Mouse (Mus musculus) ES-Bruce4 (cell line): ENCODE results near the gene Rnf169. TPM values are rescaled to one million over a fixed set of nuclear protein-coding genes. Genes with fewer than 3 reads are reported as not detected.
"Not testable (repeated sequence)": the region's sequence is repeated elsewhere in the genome, so short reads cannot be mapped to it uniquely, and the experiment has no call there.

ENCODE experiments used
- H3K27ac ChIP-seq: 2 replicates; pipeline ENCODE4 v1.5.1; 2012; ENCODE audit warnings: low read length, inconsistent platforms; ENCODE audit not compliant: insufficient read depth
- H3K27me3 ChIP-seq: 2 replicates; pipeline ENCODE4 v1.6.1; 2012; ENCODE audit warnings: mild to moderate bottlenecking, low read length, inconsistent platforms; ENCODE audit not compliant: control insufficient read depth, poor library complexity, insufficient read depth, severe bottlenecking
- H3K36me3 ChIP-seq: 2 replicates; pipeline ENCODE4 v1.6.1; 2012; ENCODE audit warnings: inconsistent platforms, mild to moderate bottlenecking, low read length, moderate library complexity; ENCODE audit not compliant: control insufficient read depth, poor library complexity, insufficient read depth, severe bottlenecking
- H3K4me1 ChIP-seq: one replicate; pipeline ENCODE4 v1.8.1; 2011; ENCODE audit warnings: low read length; ENCODE audit not compliant: control insufficient read depth, insufficient read depth
- H3K4me3 ChIP-seq: 2 replicates; pipeline ENCODE4 v1.5.1; 2011; ENCODE audit warnings: low read depth, mild to moderate bottlenecking, low read length
- H3K9ac ChIP-seq: 2 replicates; pipeline ENCODE4 v1.6.1; 2012; ENCODE audit warnings: low read depth, mild to moderate bottlenecking, inconsistent platforms; ENCODE audit not compliant: poor library complexity, severe bottlenecking
- H3K9me3 ChIP-seq: replicated peaks from 2 replicates; pipeline ENCODE4 v1.6.1; 2012; ENCODE audit warnings: mild to moderate bottlenecking, low read length, inconsistent platforms; ENCODE audit not compliant: control insufficient read depth, poor library complexity, insufficient read depth, severe bottlenecking
- CTCF ChIP-seq: IDR thresholded peaks from one replicate; pipeline ENCODE4 v1.8.1; 2011; ENCODE audit warnings: low read depth, low read length
- EP300 ChIP-seq: IDR thresholded peaks from 2 replicates; pipeline ENCODE4 v1.6.1; 2011; ENCODE audit warnings: low read depth, low read length; ENCODE audit not compliant: insufficient read depth
- POLR2A ChIP-seq: IDR thresholded peaks from one replicate; pipeline ENCODE4 v1.8.1; 2011; ENCODE audit warnings: low read length; ENCODE audit not compliant: insufficient read depth
- polyA plus RNA-seq: library from polyadenylated mRNA; stranded (reverse); fragments of >200 nt; gene quantifications from 2 replicates; pipeline ENCODE4 v1.2.4, GENCODE M21; 2011; ENCODE audit warnings: low read depth; ENCODE audit not compliant: missing spikeins, insufficient read depth, insufficient read length

Gene Rnf169
- polyA plus RNA-seq, 1 experiment, result 56.4 TPM

DNA sequence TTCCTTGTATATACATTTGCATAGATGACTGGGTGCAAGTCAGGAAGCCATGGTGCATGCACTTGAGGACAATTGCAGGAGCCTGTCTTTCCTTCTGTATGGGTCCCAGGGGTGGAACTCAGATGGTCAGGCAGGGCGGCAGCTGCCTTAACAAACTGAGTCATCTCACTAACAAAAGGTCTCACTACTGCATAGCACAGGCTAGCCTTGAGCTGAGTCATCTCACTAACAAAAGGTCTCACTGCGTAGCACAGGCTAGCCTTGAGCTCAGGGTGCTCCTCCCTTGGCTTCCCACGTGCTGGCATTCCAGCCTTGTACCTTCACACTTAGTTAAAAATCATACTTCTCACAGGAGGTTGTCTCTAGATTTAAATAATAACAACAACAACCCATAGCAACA, 34.3 kb downstream of the Rnf169 start:
- no peaks in the 10 kb centered on the region for H3K27me3 ChIP-seq
- no peak overlapping the region for H3K9ac ChIP-seq
- H3K9me3 ChIP-seq, result peaks cover 6% of the 10 kb centered on the region; the same call in 1 of the 2 replicates
- H3K4me3 ChIP-seq, result no peak overlapping the region
- H3K36me3 ChIP-seq, result peaks cover 27% of the 10 kb centered on the region
- TF ChIP-seq EP300, result no peak
- TF ChIP-seq CTCF, result no peak
- no peak overlapping the region for H3K27ac ChIP-seq
- H3K4me1 ChIP-seq, result no peaks in the 10 kb centered on the region

DNA sequence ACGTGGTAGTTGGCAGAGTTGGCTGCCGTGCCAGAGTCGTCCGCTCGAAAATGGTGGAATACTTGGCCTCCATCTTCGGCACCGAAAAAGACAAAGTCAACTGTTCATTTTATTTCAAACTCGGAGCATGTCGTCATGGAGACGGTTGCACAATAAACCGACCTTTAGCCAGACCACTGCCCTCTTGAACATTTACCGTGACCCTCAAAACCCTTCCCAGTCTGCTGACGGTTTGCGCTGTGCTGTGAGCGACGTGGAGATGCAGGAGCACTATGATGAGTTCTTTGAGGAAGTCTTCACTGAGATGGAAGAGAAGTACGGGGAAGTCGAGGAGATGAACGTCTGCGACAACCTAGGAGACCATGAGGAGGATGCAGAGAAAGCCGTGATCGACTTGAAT, 35.2 kb downstream of the Rnf169 start:
- H3K9ac ChIP-seq, H3K4me1 ChIP-seq, H3K27ac ChIP-seq, H3K9me3 ChIP-seq, H3K4me3 ChIP-seq, H3K27me3 ChIP-seq: not testable (repeated sequence)
- H3K36me3 ChIP-seq, result peaks cover 35% of the 10 kb centered on the region

DNA sequence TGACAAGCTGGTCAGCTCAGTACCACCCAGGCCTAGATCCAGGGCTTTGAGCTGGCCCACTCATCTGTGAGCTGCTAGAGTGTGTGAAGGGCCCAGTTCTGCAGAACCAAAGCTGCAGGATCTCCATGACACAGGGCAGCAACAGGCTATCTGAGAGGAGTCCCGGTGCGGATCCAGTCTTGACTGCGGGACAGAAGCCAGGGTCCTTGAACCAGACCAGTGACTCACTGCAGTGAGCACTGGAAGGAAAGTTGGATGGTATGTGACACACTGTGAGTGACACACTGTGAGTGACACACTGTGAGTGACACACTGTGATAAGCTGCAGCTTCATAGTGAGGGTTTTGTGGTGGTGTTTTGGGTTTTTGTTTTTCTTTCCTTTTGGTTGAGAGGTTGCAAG, 35.7 kb downstream of the Rnf169 start:
- no peak overlapping the region for H3K9ac ChIP-seq
- H3K36me3 ChIP-seq, result peaks cover 32% of the 10 kb centered on the region
- no peak overlapping the region for H3K4me3 ChIP-seq
- no peak overlapping the region for H3K27ac ChIP-seq
- no peak for TF ChIP-seq CTCF
- no peak for TF ChIP-seq POLR2A
- no peaks in the 10 kb centered on the region for H3K4me1 ChIP-seq
- no peaks in the 10 kb centered on the region for H3K27me3 ChIP-seq
- peaks cover 6% of the 10 kb centered on the region; the same call in 1 of the 2 replicates for H3K9me3 ChIP-seq

DNA sequence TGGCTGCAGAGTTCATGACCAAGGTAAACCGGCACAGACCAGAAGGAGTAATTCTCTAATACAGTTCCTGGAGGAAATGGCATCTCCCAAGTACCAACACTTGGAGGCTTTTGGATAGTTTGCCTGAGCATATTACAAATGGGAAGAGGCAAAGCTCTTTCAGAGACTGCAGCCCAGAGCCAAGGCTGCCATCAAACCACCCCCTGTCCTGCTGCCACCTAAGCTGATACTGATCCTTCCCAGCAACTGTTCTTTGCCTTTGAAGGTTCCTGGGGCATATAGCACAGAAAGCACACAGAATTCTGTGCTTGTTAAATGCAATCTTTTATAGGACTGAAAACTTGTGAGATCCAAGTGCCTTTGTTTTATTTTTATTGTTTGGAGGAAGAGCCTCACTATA, 39.6 kb downstream of the Rnf169 start:
- Histone ChIP-seq H3K4me1 (no peaks in the 10 kb centered on the region), H3K9ac (no peak overlapping the region), H3K27me3 (no peaks in the 10 kb centered on the region), H3K27ac (no peak overlapping the region), H3K4me3 (no peak overlapping the region), H3K36me3 (peaks cover 27% of the 10 kb centered on the region), H3K9me3 (no peaks in the 10 kb centered on the region; the same call in 1 of the 2 replicates)
- TF ChIP-seq POLR2A (no peak), EP300 (no peak), CTCF (no peak)

DNA sequence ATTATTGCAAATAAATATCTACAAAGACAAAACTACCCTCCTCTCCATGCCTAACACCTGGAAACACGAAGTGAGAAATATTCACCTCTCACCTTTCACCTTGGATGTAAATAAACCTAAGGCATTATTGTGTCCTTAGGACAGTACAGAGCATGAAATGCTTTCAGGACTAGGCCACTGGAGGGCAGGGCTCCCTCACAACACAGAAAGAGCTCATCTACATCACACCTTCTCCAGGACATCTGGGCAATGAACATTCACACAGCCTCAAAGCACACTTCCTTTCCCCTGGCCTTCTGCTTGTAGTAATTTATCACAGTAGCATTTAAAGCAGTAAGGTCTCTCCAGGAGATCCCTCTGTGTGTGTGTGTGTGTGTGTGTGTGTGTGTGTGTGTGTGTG, 44.5 kb downstream of the Rnf169 start:
- Histone ChIP-seq H3K36me3 (peaks cover 33% of the 10 kb centered on the region), H3K27me3 (no peaks in the 10 kb centered on the region), H3K4me3 (no peak overlapping the region), H3K9ac (no peak overlapping the region), H3K9me3 (no peaks in the 10 kb centered on the region; the same call in 1 of the 2 replicates), H3K27ac (no peak overlapping the region), H3K4me1 (no peaks in the 10 kb centered on the region)
- no peak for TF ChIP-seq EP300
- TF ChIP-seq CTCF, result no peak
- no peak for TF ChIP-seq POLR2A

DNA sequence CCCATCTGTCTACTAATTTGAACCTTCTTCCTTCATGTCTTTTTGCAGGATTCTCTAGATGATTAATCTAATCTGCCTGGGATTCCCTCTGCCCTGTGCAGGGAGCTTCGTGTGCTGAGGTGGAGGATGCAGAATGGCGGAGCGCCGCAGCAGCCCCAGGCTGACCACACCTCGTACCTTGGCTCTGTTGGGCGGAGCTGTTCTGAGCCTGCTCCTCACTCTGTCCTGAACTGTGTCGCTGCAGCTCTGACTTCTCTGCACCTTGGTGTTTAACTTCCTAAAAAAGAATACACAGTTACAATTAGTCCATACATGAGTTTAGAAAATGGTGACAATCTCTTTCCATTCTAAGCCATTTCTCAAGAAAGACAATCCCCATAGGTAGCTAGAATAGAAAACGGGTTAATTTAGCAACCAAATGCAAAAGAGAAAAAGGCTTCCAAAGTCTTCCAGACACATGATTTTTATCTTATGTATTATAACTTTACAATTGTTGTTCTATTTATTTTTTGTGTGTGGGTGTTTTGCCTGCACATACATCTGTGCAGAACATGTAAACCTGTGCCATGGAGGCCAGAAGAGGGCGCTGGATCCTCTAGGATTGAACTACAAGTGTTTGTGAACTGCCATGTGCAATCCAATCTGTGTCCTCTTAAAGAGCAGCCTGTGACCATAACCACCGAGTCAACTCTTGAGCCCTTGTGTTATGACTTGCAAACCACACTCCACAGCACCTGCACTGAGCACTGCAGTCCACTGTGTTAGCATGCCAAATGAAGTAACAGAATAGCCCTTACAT, 53.1 kb downstream of the Rnf169 start:
- Histone ChIP-seq H3K9ac (no peak overlapping the region), H3K4me3 (no peak overlapping the region), H3K27ac (no peak overlapping the region), H3K9me3 (no peaks in the 10 kb centered on the region), H3K4me1 (no peaks in the 10 kb centered on the region), H3K36me3 (peaks cover 28% of the 10 kb centered on the region), H3K27me3 (no peaks in the 10 kb centered on the region)
- peak; percentile 38 for TF ChIP-seq CTCF
- no peak for TF ChIP-seq POLR2A
